Mouse (Mus musculus): Measurements from ENCODE around the gene Tprn.

The Tprn gene

GRCm38 (mm10) chr2:25262291-25262767, at the start of gene Tprn:
TSS of gene Tprn (plus strand) at chr2:25262618.
- DNase-seq = peak; percentile 97

- DNase-seq = no peak
Measured at GRCm38 (mm10) chr2:25213266-25213865, 49.1 kb upstream of the Tprn start.

DNA sequence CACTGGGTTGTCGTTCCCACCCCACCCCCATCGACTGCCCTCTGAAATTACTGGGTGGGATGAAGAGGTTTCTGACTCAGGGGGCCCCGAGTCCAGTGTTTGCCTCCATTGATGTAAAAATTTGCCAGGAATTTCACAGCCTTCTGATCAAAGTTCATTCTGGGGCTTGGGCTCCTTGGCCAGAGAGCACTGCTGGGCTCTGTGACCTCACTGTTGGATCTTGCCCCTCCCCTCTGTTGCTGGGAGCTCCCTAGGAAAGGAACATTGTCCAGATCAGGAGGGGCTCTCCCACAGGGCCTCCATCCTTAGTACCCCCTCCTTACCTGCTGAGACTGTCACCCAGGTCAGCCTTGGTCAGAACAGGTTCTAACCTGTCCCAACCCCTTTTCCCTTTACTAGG, 48.0 kb upstream of the Tprn start, which contains the start of gene Stpg3:
Gene Stpg3 (minus strand): TSS at position 194 of the 400 bp plus-strand sequence.
- DNase-seq = peak; percentile 56

DNA sequence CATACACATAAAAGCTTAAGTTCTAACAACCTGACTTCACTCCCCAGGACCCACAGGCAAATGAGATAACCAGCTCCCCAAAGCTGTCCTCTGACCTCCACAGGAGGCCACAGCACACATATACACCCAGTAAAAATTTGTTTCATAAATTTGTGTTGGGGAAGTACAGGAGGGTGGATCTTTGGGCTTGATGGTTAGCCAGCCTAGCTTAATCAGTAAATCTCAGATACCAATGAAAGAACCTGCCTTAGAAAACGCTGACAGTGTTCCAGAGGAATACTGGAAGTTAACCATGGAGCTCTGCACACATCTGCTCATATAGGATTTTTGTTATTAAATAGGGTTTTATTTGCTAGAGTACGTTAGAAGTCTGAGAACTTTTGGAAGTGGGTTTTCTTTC, 44.8 kb upstream of the Tprn start:
- no peak for DNase-seq

GRCm38 (mm10) chr2:25218445-25218844, 44.0 kb upstream of the Tprn start, which contains the start of gene Fam166a:
TSS of gene Fam166a (plus strand) at chr2:25218745.
- no peak for DNase-seq

- no peak for DNase-seq
Measured at GRCm38 (mm10) chr2:25221331-25221772, 41.1 kb upstream of the Tprn start.

GRCm38 (mm10) chr2:25223681-25224491, 38.5 kb upstream of the Tprn start:
- peak; percentile 87 for DNase-seq

GRCm38 (mm10) chr2:25224492-25224765, 38.0 kb upstream of the Tprn start, which contains the start of gene Tubb4b:
TSS of gene Tubb4b (minus strand) at chr2:25224702.
- DNase-seq = no peak

- DNase-seq = peak; percentile 98
Measured at GRCm38 (mm10) chr2:25224766-25225752, 37.4 kb upstream of the Tprn start.

DNA sequence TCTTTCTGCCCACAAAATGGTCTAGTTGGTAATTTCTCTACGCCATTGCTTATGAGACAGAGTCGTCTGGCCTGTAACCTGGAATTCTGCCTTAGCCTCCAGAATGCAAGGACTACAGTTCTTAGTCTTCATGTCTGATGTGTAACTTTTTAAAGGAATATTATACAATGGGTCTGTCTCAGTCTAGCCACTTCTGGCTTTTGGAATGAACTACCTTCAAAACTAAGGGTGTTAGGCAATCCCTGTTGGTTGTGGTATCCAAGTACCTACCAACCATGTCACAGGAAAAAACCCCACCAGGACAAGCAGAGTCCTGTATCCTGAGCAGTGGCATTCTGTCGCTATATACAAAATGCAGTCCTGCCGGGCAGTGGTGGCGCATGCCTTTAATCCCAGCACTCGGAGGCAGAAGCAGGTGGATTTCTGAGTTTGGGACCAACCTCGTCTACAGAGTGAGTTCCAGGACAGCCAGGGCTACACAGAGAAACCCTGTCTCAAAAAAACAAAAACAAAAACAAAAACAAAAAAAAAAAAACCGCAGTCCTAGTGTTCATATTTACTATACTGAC, 36.5 kb upstream of the Tprn start:
- no peak for DNase-seq

- DNase-seq = no peak
Measured at GRCm38 (mm10) chr2:25226864-25227263, 35.6 kb upstream of the Tprn start.

GRCm38 (mm10) chr2:25227406-25227805, 35.0 kb upstream of the Tprn start:
- DNase-seq = no peak

GRCm38 (mm10) chr2:25228431-25228889, 34.0 kb upstream of the Tprn start:
- peak; percentile 92 for DNase-seq

DNA sequence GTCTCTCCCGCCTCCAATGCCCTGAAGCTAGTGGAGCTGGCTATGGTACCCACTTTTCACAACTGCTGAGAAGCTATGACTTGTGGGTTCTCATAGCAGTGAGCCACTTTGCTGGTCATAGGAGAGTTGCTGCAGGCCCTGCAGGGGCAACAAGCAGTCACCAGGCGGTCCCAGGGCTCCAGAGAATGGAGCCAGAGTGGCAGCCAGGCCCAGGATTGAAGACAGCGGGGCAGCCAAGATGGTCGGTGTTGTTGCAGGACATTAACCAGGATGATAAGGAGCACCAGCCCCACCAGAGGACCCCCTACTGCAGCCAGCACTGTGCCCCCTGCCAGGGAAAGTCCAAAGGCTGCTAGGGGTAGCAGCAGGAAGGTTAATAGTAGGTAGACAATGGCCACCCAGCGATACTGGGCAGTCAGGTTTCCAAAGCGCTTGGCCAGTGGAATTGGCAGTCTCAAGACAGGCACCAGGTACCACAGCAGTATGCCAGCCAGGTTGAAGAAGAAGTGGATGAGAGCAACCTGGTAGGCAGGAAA, 33.4 kb upstream of the Tprn start:
- DNase-seq = no peak

- no peak for DNase-seq
Measured at GRCm38 (mm10) chr2:25229582-25229981, 32.8 kb upstream of the Tprn start.

DNA sequence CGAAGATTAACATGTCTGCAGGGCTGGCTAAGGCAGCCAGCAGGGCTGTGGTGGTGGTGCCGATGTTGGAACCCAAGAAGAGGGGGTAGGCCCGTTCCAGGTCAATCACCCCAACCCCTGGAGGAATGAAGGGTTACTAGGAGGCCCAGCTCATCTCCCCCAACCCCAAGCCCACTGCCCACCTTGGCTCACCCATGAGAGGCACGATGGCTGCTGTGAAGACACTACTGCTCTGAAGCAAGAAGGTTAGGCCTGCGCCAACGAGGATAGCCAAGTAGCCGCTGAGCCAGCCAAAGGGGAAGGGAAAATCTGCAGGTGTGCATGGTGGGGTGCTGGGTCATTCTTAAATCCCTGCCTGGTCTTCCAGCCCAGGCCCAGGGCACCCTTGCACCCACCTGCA, 31.8 kb upstream of the Tprn start:
- DNase-seq = no peak

DNA sequence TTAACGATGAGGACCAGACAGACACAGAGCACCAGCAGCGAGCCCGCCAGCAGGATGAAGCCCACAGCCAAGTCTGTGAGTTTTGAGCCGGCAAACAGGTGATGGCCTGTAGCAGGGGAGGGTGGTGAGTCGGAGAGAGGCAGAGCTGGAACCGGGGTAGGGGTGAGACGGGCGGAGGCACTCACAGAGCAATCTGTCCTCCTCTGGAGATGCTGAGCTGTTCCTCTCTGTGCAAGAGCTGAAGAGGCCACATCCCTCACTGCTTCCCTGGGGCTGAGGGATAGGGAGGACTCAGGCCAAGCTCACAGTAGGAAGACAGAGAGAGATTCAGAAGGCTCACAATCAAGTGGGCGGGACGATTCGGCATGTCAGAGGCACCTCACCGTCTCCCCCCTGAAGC, 31.4 kb upstream of the Tprn start:
- DNase-seq = no peak

DNA sequence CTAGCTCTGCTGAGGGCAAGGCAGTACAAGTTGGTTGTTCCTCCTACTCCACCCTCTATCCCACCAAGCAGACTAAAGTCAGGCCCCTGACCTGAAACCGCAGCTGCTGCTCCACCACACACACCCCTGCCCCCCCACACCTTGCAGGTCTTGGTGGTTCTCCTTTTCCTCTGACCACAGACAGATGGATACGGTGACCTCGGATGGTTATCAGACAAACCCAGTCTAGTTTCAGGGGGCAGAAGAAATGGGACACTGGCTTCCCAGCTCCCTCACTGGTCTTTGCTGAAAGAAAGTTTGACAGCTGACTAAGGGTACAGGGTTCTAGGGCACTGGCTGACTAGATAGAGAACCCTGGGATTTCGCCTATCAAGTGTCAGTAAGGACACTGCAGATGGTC, 29.0 kb upstream of the Tprn start:
- DNase-seq = no peak

DNA sequence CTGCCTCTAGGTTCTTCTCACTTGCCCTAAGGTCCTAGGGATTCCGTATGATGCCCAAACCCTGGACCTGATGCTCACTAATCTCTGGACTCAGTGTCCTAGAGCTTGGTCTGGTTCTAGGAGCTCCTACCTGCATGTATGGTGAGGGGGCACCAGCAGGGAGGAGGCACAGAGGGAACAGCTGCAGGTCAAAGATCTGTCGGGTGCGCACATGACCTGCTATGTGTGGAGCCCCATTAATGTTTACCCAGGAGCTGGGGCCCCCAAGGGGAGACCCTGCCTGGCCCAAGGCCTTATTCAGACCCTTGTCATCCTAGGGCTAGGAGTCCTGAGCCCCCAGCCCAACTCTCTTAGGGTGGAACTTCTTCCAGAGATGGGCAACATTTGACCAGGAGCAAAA, 28.4 kb upstream of the Tprn start, which contains the start of gene Slc34a3:
Gene Slc34a3 (minus strand): TSS at position 315 of the 400 bp plus-strand sequence.
- peak; percentile 61 for DNase-seq

DNA sequence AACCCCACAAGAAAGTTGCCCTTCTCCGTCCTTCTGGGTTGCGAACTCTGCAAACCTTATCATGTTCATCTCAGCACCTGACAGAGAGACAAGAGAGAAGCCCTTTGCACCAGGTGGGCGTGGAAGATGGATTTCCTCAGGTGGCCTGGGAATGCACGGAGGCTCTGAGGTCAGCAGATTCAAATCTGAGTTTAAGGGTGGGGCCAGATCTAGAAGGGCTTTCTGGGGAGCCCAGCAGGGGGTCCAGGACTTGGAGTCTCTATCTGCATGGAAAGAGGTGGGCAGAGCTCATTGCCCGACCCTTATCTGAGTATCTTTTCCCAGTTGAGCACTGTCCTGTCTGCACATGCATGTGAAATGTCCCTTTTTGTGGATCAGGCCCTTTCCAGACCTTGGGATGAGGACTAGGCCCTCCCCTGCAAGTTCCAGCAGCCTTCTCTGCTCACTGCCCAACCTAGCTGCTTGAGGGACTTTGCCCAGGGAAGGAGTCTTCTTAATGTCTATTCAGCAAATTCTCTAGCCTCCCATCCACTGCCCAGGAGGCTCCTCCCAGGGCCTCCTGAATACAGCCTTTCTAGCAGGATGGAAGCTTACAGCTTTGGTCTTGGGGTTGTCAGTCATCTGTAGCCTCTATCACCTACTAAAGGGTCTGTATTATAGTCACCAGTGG, 27.7 kb upstream of the Tprn start:
- DNase-seq = peak; percentile 50

- no peak for DNase-seq
Measured at GRCm38 (mm10) chr2:25236614-25237013, 25.8 kb upstream of the Tprn start, which contains the start of gene Rnf224. TSS of gene Rnf224 (minus strand) at chr2:25236787.

All from kidney, postnatal 10 days (tissue).